Mouse (Mus musculus) ES-E14 (cell line): ENCODE measurements around the gene Spg7. TPM values are rescaled to one million over a fixed set of nuclear protein-coding genes. Genes with fewer than 3 reads are reported as not detected.

Experiments used
- DNase-seq: peaks from one replicate; pipeline ENCODE4 v3.0.0-alpha.2; 2013; ENCODE audit warnings: low read depth, low spot score
- H3K27ac ChIP-seq: 2 replicates; pipeline ENCODE4 v1.5.1; 2012; ENCODE audit warnings: low read depth, mild to moderate bottlenecking, low read length, moderate library complexity, mixed read lengths; ENCODE audit not compliant: poor library complexity, insufficient read depth, severe bottlenecking
- H3K36me3 ChIP-seq: 2 replicates; pipeline ENCODE4 v1.6.1; 2012; ENCODE audit warnings: mild to moderate bottlenecking, low read length, moderate library complexity, mixed read lengths; ENCODE audit not compliant: control insufficient read depth, poor library complexity, insufficient read depth, severe bottlenecking
- H3K4me1 ChIP-seq, 2 experiments: fragments of 150-350 bp in 1 of 2; sonication (generic) in 1 of 2; 2 replicates each; pipeline ENCODE4 v1.6.1; 2012; ENCODE audit warnings: low read length in 2 of 2, mild to moderate bottlenecking in 1 of 2, mixed read lengths in 1 of 2; ENCODE audit not compliant: control insufficient read depth in 2 of 2, insufficient read depth in 2 of 2, poor library complexity in 1 of 2
- H3K4me3 ChIP-seq, 2 experiments: fragments of 150-350 bp in 1 of 2; sonication (generic) in 1 of 2; 2 replicates each; pipeline ENCODE4 v1.5.1; 2012; ENCODE audit warnings: low read length in 2 of 2, low read depth in 1 of 2, mild to moderate bottlenecking in 1 of 2, mixed read lengths in 1 of 2; ENCODE audit not compliant: insufficient read depth in 1 of 2, poor library complexity in 1 of 2, severe bottlenecking in 1 of 2
- H3K9ac ChIP-seq: 2 replicates; pipeline ENCODE4 v1.6.1; 2012; ENCODE audit warnings: low read depth, mild to moderate bottlenecking, low read length, mixed read lengths; ENCODE audit not compliant: poor library complexity, insufficient read depth, severe bottlenecking
- H3K9me3 ChIP-seq: fragments of 150-350 bp; sonication (generic); 2 replicates; pipeline ENCODE4 v1.6.1; 2012; ENCODE audit warnings: low read depth, mild to moderate bottlenecking, low read length; ENCODE audit not compliant: control insufficient read depth, insufficient read depth
- CHD2 ChIP-seq: IDR thresholded peaks from 2 replicates; pipeline ENCODE4 v1.6.1; 2014; ENCODE audit warnings: mild to moderate bottlenecking, low read depth, low read length, inconsistent platforms
- HCFC1 ChIP-seq: IDR thresholded peaks from 2 replicates; pipeline ENCODE4 v1.6.1; 2012; ENCODE audit warnings: low read length, inconsistent platforms, borderline replicate concordance; ENCODE audit not compliant: insufficient read depth
- MAFK ChIP-seq: IDR thresholded peaks from 2 replicates; pipeline ENCODE4 v1.6.1; 2014; ENCODE audit warnings: mild to moderate bottlenecking, low read depth, low read length, inconsistent platforms; ENCODE audit not compliant: insufficient read depth
- ZC3H11A ChIP-seq: IDR thresholded peaks from 2 replicates; pipeline ENCODE4 v1.6.1; 2012; ENCODE audit warnings: low read depth, mild to moderate bottlenecking, inconsistent platforms, low read length, borderline replicate concordance
- ZNF384 ChIP-seq: IDR thresholded peaks from 2 replicates; pipeline ENCODE4 v1.6.1; 2012; ENCODE audit warnings: low read depth, low read length, inconsistent platforms
- in situ Hi-C, 2 experiments: fragments of 600-800 bp; cut with MboI; formaldehyde crosslinking; loops; one replicate each; pipeline ENCODE4 v1.15.1; 2025; ENCODE audit warnings: low sequenced_read_pairs in 2 of 2, inconsistent platforms in 1 of 2; ENCODE audit not compliant: unreplicated experiment in 2 of 2
- total RNA-seq: library from RNA; depleted of rRNA; stranded (reverse); fragments of 300-350 nt; gene quantifications from 2 replicates; pipeline ENCODE4 v1.2.3, GENCODE M21; 2012

The Spg7 gene
- total RNA-seq, 1 experiment, result 106 TPM

DNA sequence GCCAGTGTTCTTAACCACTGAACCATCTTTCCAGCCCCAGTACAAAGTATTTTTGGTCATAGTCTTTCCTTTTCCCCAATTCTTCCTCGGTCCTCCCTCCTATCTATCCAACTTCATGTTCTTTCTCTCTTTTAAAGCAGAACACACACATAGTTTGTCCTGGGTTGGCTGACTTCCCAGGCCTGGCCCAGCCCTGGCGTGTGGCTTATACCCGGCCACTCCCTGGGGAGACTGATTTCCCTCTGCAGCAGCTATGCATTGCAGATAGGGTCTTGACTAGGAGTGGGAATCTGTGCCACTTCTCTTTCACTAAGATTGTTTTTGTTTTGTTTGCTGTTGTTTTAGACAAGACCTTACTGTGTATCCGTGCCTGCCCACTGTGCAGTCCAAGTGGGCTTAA lies 8.4 kb downstream of the Spg7 start:
- TF ChIP-seq MAFK, result no peak
- TF ChIP-seq CHD2, result no peak
- no peak for TF ChIP-seq ZNF384
- TF ChIP-seq HCFC1, result no peak
- no peak for TF ChIP-seq ZC3H11A
- H3K36me3 ChIP-seq, result peaks cover 22% of the 10 kb centered on the region
- in situ Hi-C loops, result no loop called here

DNA sequence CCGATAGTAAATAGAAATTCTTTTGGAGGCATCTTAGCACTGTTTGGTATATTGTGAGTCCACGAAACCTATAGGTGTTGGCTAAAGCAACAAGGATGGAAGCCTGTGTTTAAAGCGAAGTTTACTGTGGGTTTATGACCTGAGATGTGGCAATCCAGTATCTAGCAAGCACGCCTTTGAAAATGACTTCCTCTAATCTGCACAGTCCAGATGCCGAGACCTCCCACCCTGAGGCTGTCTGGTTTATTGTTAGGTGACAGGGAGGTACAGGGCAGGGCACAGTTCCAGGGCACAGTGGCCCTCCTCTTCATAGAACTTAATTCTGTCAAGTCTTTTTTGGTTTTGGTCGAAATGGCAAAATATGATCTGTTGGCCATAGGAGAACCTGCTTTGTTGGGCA lies 14.5 kb downstream of the Spg7 start:
- peaks cover 44% of the 10 kb centered on the region for H3K36me3 ChIP-seq
- TF ChIP-seq CHD2 (no peak), MAFK (no peak), ZC3H11A (no peak), HCFC1 (no peak), ZNF384 (no peak)
- H3K9me3 ChIP-seq, result no peaks in the 10 kb centered on the region
- H3K9ac ChIP-seq, result no peak overlapping the region
- DNase-seq, result no peak
- H3K4me1 ChIP-seq, result 0 out of 4 replicates have a peak, but pooled peaks cover 0 to 3% of the 10 kb centered on the region in 2 experiments
- no peak overlapping the region for H3K27ac ChIP-seq
- no peak overlapping the region for H3K4me3 ChIP-seq
- in situ Hi-C loops, result no loop called here

More for the DNA sequence above, 8.4 kb downstream of the Spg7 start:
- Histone ChIP-seq H3K27ac (no peak overlapping the region), H3K9me3 (no peaks in the 10 kb centered on the region), H3K4me3 (no peak overlapping the region), H3K4me1 (peaks cover 0 to 4% of the 10 kb centered on the region in 2 experiments; a peak in 1 of 4 replicates), H3K9ac (no peak overlapping the region)
- DNase-seq, result no peak

DNA sequence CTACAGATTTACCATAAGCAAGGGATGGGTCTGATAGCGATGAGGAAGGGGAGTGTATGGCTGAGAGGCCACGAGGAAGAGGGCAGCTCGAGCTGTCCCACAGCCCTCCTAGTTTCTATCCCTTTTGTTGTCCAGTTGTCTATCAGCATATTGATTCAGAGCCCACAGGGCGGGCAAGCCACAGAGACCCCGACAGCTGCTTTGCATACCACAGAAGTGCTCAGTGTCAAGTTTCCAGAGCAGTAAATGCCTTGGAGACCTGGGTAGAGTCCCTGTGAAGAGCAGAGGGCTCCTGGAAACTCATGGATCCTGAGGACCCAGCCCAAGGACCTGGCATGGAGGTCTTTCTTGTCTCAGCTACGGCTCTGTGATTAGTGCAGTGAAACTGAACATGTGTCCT lies 20.3 kb downstream of the Spg7 start:
- Histone ChIP-seq H3K27ac (no peak overlapping the region), H3K9ac (no peak overlapping the region), H3K9me3 (no peaks in the 10 kb centered on the region), H3K4me1 (peaks cover 0 to 3% of the 10 kb centered on the region in 2 experiments; a peak in 1 of 4 replicates), H3K36me3 (peaks cover 40% of the 10 kb centered on the region), H3K4me3 (no peak overlapping the region)
- no peak for DNase-seq
- TF ChIP-seq MAFK (no peak), CHD2 (no peak), ZC3H11A (no peak), ZNF384 (no peak)
- in situ Hi-C loops, result no loop called here

DNA sequence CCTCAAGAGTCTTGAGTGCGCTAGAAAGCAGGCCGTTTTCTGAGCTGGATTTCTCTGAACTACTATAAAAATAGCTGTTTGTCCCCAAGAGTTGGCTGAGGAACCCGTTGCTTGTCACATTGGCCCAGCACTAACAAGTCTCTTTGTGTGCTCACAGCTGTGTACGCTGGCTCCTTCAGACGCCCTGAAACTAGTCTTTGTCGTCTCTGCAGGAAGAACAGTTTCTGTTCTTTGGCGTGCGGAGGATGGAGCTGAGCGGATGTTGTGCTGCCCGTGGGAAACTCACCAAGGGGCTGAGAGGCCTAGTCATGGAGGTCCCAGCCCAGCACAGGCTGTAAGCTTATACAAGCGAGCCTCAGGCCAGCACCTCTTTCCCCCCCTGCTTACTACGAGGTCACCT lies 20.9 kb downstream of the Spg7 start:
- no peak for DNase-seq
- TF ChIP-seq ZC3H11A, result no peak
- no peak for TF ChIP-seq HCFC1
- no peak for TF ChIP-seq MAFK
- no peak for TF ChIP-seq ZNF384
- no peak for TF ChIP-seq CHD2
- Histone ChIP-seq H3K4me3 (no peak overlapping the region), H3K9ac (no peak overlapping the region), H3K36me3 (peaks cover 44% of the 10 kb centered on the region), H3K9me3 (no peaks in the 10 kb centered on the region), H3K27ac (no peak overlapping the region), H3K4me1 (peaks cover 0 to 3% of the 10 kb centered on the region in 2 experiments; a peak in 1 of 4 replicates)
- in situ Hi-C loops, result no loop called here

DNA sequence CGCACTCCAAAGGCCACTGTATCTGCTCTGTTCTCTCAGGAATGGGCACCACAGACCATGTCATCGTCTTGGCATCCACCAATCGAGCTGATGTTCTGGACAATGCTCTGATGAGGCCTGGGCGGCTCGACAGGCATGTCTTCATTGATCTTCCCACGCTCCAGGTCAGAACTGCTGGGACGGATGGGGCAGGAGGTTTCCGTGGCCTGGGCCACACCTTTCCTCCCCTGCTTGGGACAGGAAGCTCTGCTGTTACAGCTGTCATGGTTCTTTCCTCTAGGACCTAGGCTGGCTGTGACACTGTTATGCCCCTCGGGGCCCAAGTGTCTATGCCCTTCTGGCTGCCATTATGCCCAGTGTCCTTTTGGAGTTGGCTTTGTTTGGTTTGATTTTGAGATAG lies 24.5 kb downstream of the Spg7 start:
- Histone ChIP-seq H3K9me3 (no peaks in the 10 kb centered on the region), H3K4me3 (no peak overlapping the region), H3K9ac (no peak overlapping the region), H3K27ac (no peak overlapping the region), H3K36me3 (peaks cover 53% of the 10 kb centered on the region; the same call in 1 of the 2 replicates), H3K4me1 (peaks cover 0 to 3% of the 10 kb centered on the region in 2 experiments; a peak in 1 of 4 replicates)
- in situ Hi-C loops, result no loop called here
- no peak for DNase-seq
- TF ChIP-seq ZC3H11A (no peak), HCFC1 (no peak), CHD2 (no peak), MAFK (no peak), ZNF384 (no peak)
